Comparison of ENCODE assay signal across 23 mouse cellular contexts in the genomic region with DNA sequence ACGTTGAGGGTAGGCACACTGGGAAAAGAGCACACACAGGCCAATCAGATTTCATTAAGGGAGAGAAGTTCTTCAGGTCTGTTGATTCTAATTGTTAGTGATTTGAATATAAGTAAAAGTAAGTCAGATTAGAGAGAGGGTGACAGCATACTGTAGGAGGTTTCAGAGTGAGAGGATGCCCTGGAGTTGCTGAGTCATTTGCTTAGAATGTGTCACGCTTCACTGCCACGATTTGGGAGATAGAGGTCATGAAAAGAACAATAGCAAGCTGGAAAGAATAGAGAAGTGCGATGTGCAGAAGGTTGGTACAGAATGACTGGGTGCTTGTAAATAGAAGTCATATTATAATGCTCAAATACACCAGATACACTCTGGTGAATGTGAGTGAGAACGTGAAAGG.
DNase-seq lines count a peak whose midpoint lies in the region; ATAC-seq and TF ChIP-seq lines count a peak whose summit lies in the region.
"Had no signal": no experiment of that assay in that cellular context is flagged by ENCODE, and none has a peak within 500 bp of the region (broad histone marks: within the 10 kb centered on the region; RNA-seq: fewer than 3 reads in every experiment).

No protein-coding gene starts in this region.

- POLR2A ChIA-PET in Patski (lab: Charles Lee) = no interaction called here

- CTCF ChIA-PET in Patski (lab: Charles Lee) = no interaction called here

- no peak for TF ChIP-seq CTCF in Patski (IDR thresholded peaks at IDR 0.05)

- peak; percentile 96 for ATAC-seq in Patski
- ATAC-seq in megakaryocyte progenitor cell, adult 5-6 weeks (replicated peaks; ENCODE audit: poor library complexity) = no peak
- ATAC-seq: CD4-positive, CD25-positive, alpha-beta regulatory T cell, adult 4 months; forebrain, embryonic 15.5 days; hindbrain, embryonic 16.5 days; intestine, embryonic 15.5 days had no signal

- in situ Hi-C loops in Patski (cut with MboI; ENCODE audit: low pct_unique_long_range_greater_than_20kb) = no loop called here

- H3K27me3 ChIP-seq in Patski = no peaks in the 10 kb centered on the region
- H3K27me3 ChIP-seq: embryonic facial prominence, embryonic 13.5 days; forebrain, embryonic 12.5 days; forebrain, embryonic 15.5 days; hindbrain, embryonic 13.5 days; intestine, embryonic 15.5 days had no signal

- DNase-seq in ES-CJ7 (ENCODE audit: low read depth, low spot score) (peak; percentile 7), Patski (ENCODE audit: low read depth, low spot score) (peak; percentile 30)
- peak; percentile 32 for DNase-seq in retina, embryonic 14.5 days (ENCODE audit: low spot score)
- no peak for DNase-seq in frontal cortex, postnatal 10 days (ENCODE audit: low spot score in 2 of 2)
- DNase-seq in gastrocnemius, postnatal 25 days = no peak
- DNase-seq: adrenal gland, postnatal 10 days; adrenal gland, postnatal 36 days; cerebellum, adult 11 months; cerebellum, adult 2 months; cerebellum, adult 9-11 months; cerebellum, postnatal 25 days; embryo, embryonic 11 days; gastrocnemius, postnatal 10 days; heart, adult 11 months; kidney, adult 11 months had no signal

Comparison
In these comparisons a context has a peak if more than half of its experiments do, and no peak if none do; other contexts are left out.
1. DNase-seq: peak in ES-CJ7 (single experiment), Patski (single experiment) and retina, embryonic 14.5 days (single experiment); none in frontal cortex, postnatal 10 days (0 of 2) and gastrocnemius, postnatal 25 days (single experiment).